Mouse (Mus musculus): ENCODE measurements around the gene Hoxc6. TPM values are rescaled to one million over a fixed set of nuclear protein-coding genes. Genes with fewer than 3 reads are reported as not detected.
A peak's percentile ranks its signal among the peaks of the same experiment; 100 is the strongest.

Hoxc6 gene
- polyA plus RNA-seq, 1 experiment from 2014 or later, result 6.1 TPM

- Histone ChIP-seq H3K27me3 (replicated peaks; ENCODE audit: control insufficient read depth, insufficient read depth, low read length) (peaks cover 34% of the 10 kb centered on the region), H3K4me1 (replicated peaks; ENCODE audit: control insufficient read depth, insufficient read depth, low read length) (peaks cover 33% of the 10 kb centered on the region), H3K9me3 (ENCODE audit: control insufficient read depth, low read length) (no peaks in the 10 kb centered on the region), H3K4me2 (ENCODE audit: low read length) (peak overlapping the region; percentile 35), H3K9ac (ENCODE audit: low read length) (peak overlapping the region; percentile 22; the same call in 1 of the 2 replicates), H3K4me3 (ENCODE audit: low read depth, low read length) (no peak overlapping the region), H3K36me3 (ENCODE audit: control insufficient read depth, insufficient read depth, low read length) (no peaks in the 10 kb centered on the region), H3K27ac (ENCODE audit: low read depth) (peak overlapping the region; percentile 39)
- ATAC-seq (replicated peaks; ENCODE audit: low FRiP score, low TSS enrichment, low read depth) (no peak), DNase-seq (ENCODE audit: low spot score) (no peak)
- WGBS, result 27% methylated on average over 12 of the region's 12 CpGs
Measured at GRCm38 (mm10) chr15:103040601-103041000, 42.5 kb downstream of the Hoxc6 start.

- Histone ChIP-seq H3K9ac (ENCODE audit: low read length) (no peak overlapping the region), H3K9me3 (ENCODE audit: control insufficient read depth, low read length) (no peaks in the 10 kb centered on the region), H3K27ac (ENCODE audit: low read depth) (no peak overlapping the region), H3K27me3 (replicated peaks; ENCODE audit: control insufficient read depth, insufficient read depth, low read length) (peaks cover 34% of the 10 kb centered on the region), H3K4me2 (ENCODE audit: low read length) (no peak overlapping the region), H3K36me3 (ENCODE audit: control insufficient read depth, insufficient read depth, low read length) (no peaks in the 10 kb centered on the region), H3K4me3 (ENCODE audit: low read depth, low read length) (no peak overlapping the region), H3K4me1 (replicated peaks; ENCODE audit: control insufficient read depth, insufficient read depth, low read length) (peaks cover 32% of the 10 kb centered on the region)
- DNase-seq (ENCODE audit: low spot score) (no peak), ATAC-seq (replicated peaks; ENCODE audit: low FRiP score, low TSS enrichment, low read depth) (no peak)
- 36% methylated on average over 5 of the region's 5 CpGs for WGBS
Measured at GRCm38 (mm10) chr15:103041613-103042012, 43.6 kb downstream of the Hoxc6 start.

- Histone ChIP-seq H3K36me3 (ENCODE audit: control insufficient read depth, insufficient read depth, low read length) (no peaks in the 10 kb centered on the region), H3K4me2 (ENCODE audit: low read length) (no peak overlapping the region), H3K9ac (ENCODE audit: low read length) (no peak overlapping the region), H3K9me3 (ENCODE audit: control insufficient read depth, low read length) (no peaks in the 10 kb centered on the region), H3K4me3 (ENCODE audit: low read depth, low read length) (no peak overlapping the region), H3K27ac (ENCODE audit: low read depth) (no peak overlapping the region), H3K4me1 (replicated peaks; ENCODE audit: control insufficient read depth, insufficient read depth, low read length) (peaks cover 29% of the 10 kb centered on the region), H3K27me3 (replicated peaks; ENCODE audit: control insufficient read depth, insufficient read depth, low read length) (peaks cover 29% of the 10 kb centered on the region)
- DNase-seq (ENCODE audit: low spot score), result no peak
- 8% methylated on average over 1 of the region's 1 CpGs for WGBS
- ATAC-seq (replicated peaks; ENCODE audit: low FRiP score, low TSS enrichment, low read depth), result no peak
Measured at GRCm38 (mm10) chr15:103042209-103042608, 44.2 kb downstream of the Hoxc6 start.

GRCm38 (mm10) chr15:103051670-103052069 is 53.6 kb downstream of the Hoxc6 start:
- no peak overlapping the region for H3K27ac ChIP-seq (ENCODE audit: low read depth)
- DNase-seq (ENCODE audit: low spot score), result no peak
- no peaks in the 10 kb centered on the region for H3K27me3 ChIP-seq (replicated peaks; ENCODE audit: control insufficient read depth, insufficient read depth, low read length)
- peaks cover 14% of the 10 kb centered on the region; the same call in 1 of the 2 replicates for H3K4me1 ChIP-seq (replicated peaks; ENCODE audit: control insufficient read depth, insufficient read depth, low read length)
- H3K4me2 ChIP-seq (ENCODE audit: low read length), result no peak overlapping the region
- ATAC-seq (replicated peaks; ENCODE audit: low FRiP score, low TSS enrichment, low read depth), result no peak
- no peaks in the 10 kb centered on the region for H3K36me3 ChIP-seq (ENCODE audit: control insufficient read depth, insufficient read depth, low read length)
- no peaks in the 10 kb centered on the region for H3K9me3 ChIP-seq (ENCODE audit: control insufficient read depth, low read length)
- no peak overlapping the region for H3K4me3 ChIP-seq (ENCODE audit: low read depth, low read length)
- 70% methylated on average over 2 of the region's 2 CpGs for WGBS
- H3K9ac ChIP-seq (ENCODE audit: low read length), result no peak overlapping the region

GRCm38 (mm10) chr15:103053210-103053609 is 55.2 kb downstream of the Hoxc6 start:
- H3K4me1 ChIP-seq (replicated peaks; ENCODE audit: control insufficient read depth, insufficient read depth, low read length), result peaks cover 21% of the 10 kb centered on the region; the same call in 1 of the 2 replicates
- no peak for ATAC-seq (replicated peaks; ENCODE audit: low FRiP score, low TSS enrichment, low read depth)
- H3K9ac ChIP-seq (ENCODE audit: low read length), result no peak overlapping the region
- H3K9me3 ChIP-seq (ENCODE audit: control insufficient read depth, low read length), result no peaks in the 10 kb centered on the region
- H3K4me2 ChIP-seq (ENCODE audit: low read length), result no peak overlapping the region
- no peak overlapping the region for H3K4me3 ChIP-seq (ENCODE audit: low read depth, low read length)
- no peaks in the 10 kb centered on the region for H3K36me3 ChIP-seq (ENCODE audit: control insufficient read depth, insufficient read depth, low read length)
- H3K27me3 ChIP-seq (replicated peaks; ENCODE audit: control insufficient read depth, insufficient read depth, low read length), result 0 out of 2 replicates have a peak, but pooled peaks cover 3% of the 10 kb centered on the region
- DNase-seq (ENCODE audit: low spot score), result no peak
- no peak overlapping the region for H3K27ac ChIP-seq (ENCODE audit: low read depth)

GRCm38 (mm10) chr15:103056396-103056795 is 58.3 kb downstream of the Hoxc6 start:
- no peak overlapping the region for H3K9ac ChIP-seq (ENCODE audit: low read length)
- H3K9me3 ChIP-seq (ENCODE audit: control insufficient read depth, low read length), result no peaks in the 10 kb centered on the region
- DNase-seq (ENCODE audit: low spot score) (no peak), ATAC-seq (replicated peaks; ENCODE audit: low FRiP score, low TSS enrichment, low read depth) (no peak)
- no peak overlapping the region for H3K4me3 ChIP-seq (ENCODE audit: low read depth, low read length)
- no peak overlapping the region for H3K27ac ChIP-seq (ENCODE audit: low read depth)
- H3K4me1 ChIP-seq (replicated peaks; ENCODE audit: control insufficient read depth, insufficient read depth, low read length), result peaks cover 34% of the 10 kb centered on the region
- H3K27me3 ChIP-seq (replicated peaks; ENCODE audit: control insufficient read depth, insufficient read depth, low read length), result 0 out of 2 replicates have a peak, but pooled peaks cover 3% of the 10 kb centered on the region
- no peaks in the 10 kb centered on the region for H3K36me3 ChIP-seq (ENCODE audit: control insufficient read depth, insufficient read depth, low read length)
- no peak overlapping the region for H3K4me2 ChIP-seq (ENCODE audit: low read length)
- WGBS, result 63% methylated on average over 2 of the region's 2 CpGs

GRCm38 (mm10) chr15:103058715-103059114 is 60.7 kb downstream of the Hoxc6 start:
- 16% methylated on average over 12 of the region's 12 CpGs for WGBS
- H3K9me3 ChIP-seq (ENCODE audit: control insufficient read depth, low read length), result no peaks in the 10 kb centered on the region
- peaks cover 40% of the 10 kb centered on the region for H3K4me1 ChIP-seq (replicated peaks; ENCODE audit: control insufficient read depth, insufficient read depth, low read length)
- no peaks in the 10 kb centered on the region for H3K36me3 ChIP-seq (ENCODE audit: control insufficient read depth, insufficient read depth, low read length)
- peak; percentile 82 for DNase-seq (ENCODE audit: low spot score)
- peak overlapping the region; percentile 96 for H3K27ac ChIP-seq (ENCODE audit: low read depth)
- H3K4me3 ChIP-seq (ENCODE audit: low read depth, low read length), result peak overlapping the region; percentile 38
- ATAC-seq (replicated peaks; ENCODE audit: low FRiP score, low TSS enrichment, low read depth), result no peak
- H3K27me3 ChIP-seq (replicated peaks; ENCODE audit: control insufficient read depth, insufficient read depth, low read length), result 0 out of 2 replicates have a peak, but pooled peaks cover 3% of the 10 kb centered on the region
- peak overlapping the region; percentile 72 for H3K4me2 ChIP-seq (ENCODE audit: low read length)
- peak overlapping the region; percentile 74 for H3K9ac ChIP-seq (ENCODE audit: low read length)

GRCm38 (mm10) chr15:103059393-103059992 is 61.4 kb downstream of the Hoxc6 start:
- Histone ChIP-seq H3K4me1 (replicated peaks; ENCODE audit: control insufficient read depth, insufficient read depth, low read length) (peaks cover 40% of the 10 kb centered on the region), H3K36me3 (ENCODE audit: control insufficient read depth, insufficient read depth, low read length) (no peaks in the 10 kb centered on the region), H3K4me2 (ENCODE audit: low read length) (peak overlapping the region; percentile 72), H3K4me3 (ENCODE audit: low read depth, low read length) (peak overlapping the region; percentile 38), H3K27ac (ENCODE audit: low read depth) (peak overlapping the region; percentile 96), H3K9ac (ENCODE audit: low read length) (peak overlapping the region; percentile 74), H3K9me3 (ENCODE audit: control insufficient read depth, low read length) (no peaks in the 10 kb centered on the region), H3K27me3 (replicated peaks; ENCODE audit: control insufficient read depth, insufficient read depth, low read length) (0 out of 2 replicates have a peak, but pooled peaks cover 3% of the 10 kb centered on the region)
- WGBS, result 5% methylated on average over 21 of the region's 21 CpGs
- DNase-seq (ENCODE audit: low spot score) (peak; percentile 77), ATAC-seq (replicated peaks; ENCODE audit: low FRiP score, low TSS enrichment, low read depth) (no peak)

- WGBS, result 14% methylated on average over 11 of the region's 11 CpGs
- peaks cover 38% of the 10 kb centered on the region for H3K4me1 ChIP-seq (replicated peaks; ENCODE audit: control insufficient read depth, insufficient read depth, low read length)
- H3K4me2 ChIP-seq (ENCODE audit: low read length), result peak overlapping the region; percentile 72
- H3K36me3 ChIP-seq (ENCODE audit: control insufficient read depth, insufficient read depth, low read length), result no peaks in the 10 kb centered on the region
- H3K27ac ChIP-seq (ENCODE audit: low read depth), result peak overlapping the region; percentile 96
- H3K9ac ChIP-seq (ENCODE audit: low read length), result peak overlapping the region; percentile 74
- H3K9me3 ChIP-seq (ENCODE audit: control insufficient read depth, low read length), result no peaks in the 10 kb centered on the region
- 0 out of 2 replicates have a peak, but pooled peaks cover 3% of the 10 kb centered on the region for H3K27me3 ChIP-seq (replicated peaks; ENCODE audit: control insufficient read depth, insufficient read depth, low read length)
- peak overlapping the region; percentile 38 for H3K4me3 ChIP-seq (ENCODE audit: low read depth, low read length)
- no peak for ATAC-seq (replicated peaks; ENCODE audit: low FRiP score, low TSS enrichment, low read depth)
- DNase-seq (ENCODE audit: low spot score), result no peak
Measured at GRCm38 (mm10) chr15:103060021-103060340, 61.9 kb downstream of the Hoxc6 start.
